Mouse (Mus musculus): ENCODE data around the gene Cdipt.

GRCm38 (mm10) chr7:126982054-126982453 lies 6.3 kb downstream of the Cdipt start:
- no peak for TF ChIP-seq CTCF (conservative IDR thresholded peaks at IDR 0.05; ENCODE audit: insufficient read depth, insufficient read length, low read depth, low read length)
- no peak for TF ChIP-seq POLR2A (IDR thresholded peaks at IDR 0.05; ENCODE audit: low read depth, low read length)

Measured in kidney, adult 2 months (tissue).